Mouse (Mus musculus): ENCODE measurements around the gene Mutyh. TPM values are rescaled to one million over a fixed set of nuclear protein-coding genes. Genes with fewer than 3 reads are reported as not detected.

Mutyh gene
- 1 to 10 TPM; 2.0 to 4.9 (median 2.9) TPM for total RNA-seq (2022)

- peak; percentile 90 to 91 for DNase-seq (ENCODE audit: low spot score in 2 of 2)
Measured at GRCm38 (mm10) chr4:116807197-116808129, at the start of gene Mutyh, which contains the start of gene Toe1. Mutyh (plus strand) TSS chr4:116807723. Toe1 (minus strand) TSS chr4:116807640.

- no peak for DNase-seq (ENCODE audit: low spot score in 2 of 2)
Measured at GRCm38 (mm10) chr4:116761914-116762313, 45.6 kb upstream of the Mutyh start.

DNA sequence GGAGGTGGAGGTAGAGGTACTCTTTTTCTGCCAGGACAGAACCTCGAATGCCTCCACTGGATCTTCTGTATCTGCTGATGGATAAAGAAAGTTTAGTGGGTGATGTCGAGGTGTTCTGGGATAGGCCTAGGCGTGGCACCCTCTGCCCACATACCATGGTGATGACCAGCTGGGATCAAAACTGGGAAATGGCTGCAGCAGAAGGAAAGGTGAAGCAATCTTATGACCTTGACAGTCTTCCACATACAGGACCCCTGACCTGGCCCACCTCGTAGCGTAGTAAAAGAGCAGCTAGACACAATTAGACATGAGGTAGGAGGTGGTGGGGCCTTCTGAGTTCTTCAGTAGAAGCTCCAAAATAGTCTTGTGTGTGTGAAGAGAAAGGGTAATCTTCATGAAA lies 43.5 kb upstream of the Mutyh start:
- DNase-seq (ENCODE audit: low spot score in 2 of 2) = no peak

GRCm38 (mm10) chr4:116768510-116768909 lies 39.0 kb upstream of the Mutyh start:
- no peak for DNase-seq (ENCODE audit: low spot score in 2 of 2)

DNA sequence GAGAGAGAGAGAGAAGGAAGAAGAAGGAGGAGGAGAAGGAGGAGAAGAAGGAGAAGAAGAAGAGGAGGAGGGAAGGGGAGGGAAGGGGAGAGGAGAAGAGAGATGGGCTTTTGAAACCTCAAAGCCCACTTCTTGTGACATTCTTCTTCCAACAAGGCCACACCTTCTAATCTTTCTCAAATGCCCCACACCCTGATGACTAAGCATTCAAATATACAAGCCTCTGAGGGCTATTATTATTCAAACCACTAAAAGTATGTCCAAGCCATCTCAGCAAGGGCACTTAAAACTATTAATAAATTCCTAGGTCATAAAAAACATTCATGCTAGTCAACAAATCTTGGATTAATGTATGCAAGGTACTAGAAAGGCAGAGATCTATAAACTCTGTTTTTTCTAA lies 38.5 kb upstream of the Mutyh start:
- no peak for DNase-seq (ENCODE audit: low spot score in 2 of 2)

DNA sequence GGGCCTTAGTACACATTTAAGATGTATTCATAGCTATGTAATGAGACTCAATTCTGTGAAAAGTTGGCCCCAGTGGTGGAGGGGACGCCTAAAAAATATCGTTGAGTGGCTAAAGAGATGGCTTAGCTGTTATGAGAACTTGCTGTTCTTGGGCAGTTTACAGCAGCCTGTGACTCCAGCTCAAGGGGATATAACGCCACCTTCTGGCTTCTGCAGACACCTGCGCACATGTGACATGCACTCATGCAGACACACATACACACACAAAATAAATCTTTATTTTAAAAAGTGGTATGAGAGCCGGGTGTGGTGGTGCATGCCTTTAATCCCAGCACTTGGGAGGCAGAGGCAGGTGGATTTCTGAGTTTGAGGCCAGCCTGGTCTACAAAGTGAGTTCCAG lies 31.1 kb upstream of the Mutyh start:
- DNase-seq (ENCODE audit: low spot score in 2 of 2) = no peak

DNA sequence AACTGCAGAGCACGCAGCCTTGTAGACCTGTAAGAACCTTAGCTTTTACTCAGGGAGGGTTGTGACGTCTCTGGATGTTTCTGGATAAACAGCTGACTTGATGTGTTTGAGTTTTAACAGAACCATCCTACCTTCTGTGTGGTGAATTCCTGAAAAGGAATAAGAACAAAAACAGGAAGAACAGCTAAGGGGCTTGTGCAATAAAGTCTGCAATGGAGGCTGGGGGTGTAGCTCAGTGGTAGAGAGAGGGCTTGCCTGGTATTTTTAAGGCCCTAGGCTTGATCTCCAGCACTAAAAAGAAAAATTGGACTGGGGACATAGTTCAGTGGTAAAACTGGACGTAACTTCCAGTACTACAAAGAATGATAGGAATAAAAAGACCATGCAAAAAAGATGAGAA lies 30.4 kb upstream of the Mutyh start:
- DNase-seq (ENCODE audit: low spot score in 2 of 2) = no peak

GRCm38 (mm10) chr4:116780541-116780940 lies 27.0 kb upstream of the Mutyh start:
- no peak for DNase-seq (ENCODE audit: low spot score in 2 of 2)

DNA sequence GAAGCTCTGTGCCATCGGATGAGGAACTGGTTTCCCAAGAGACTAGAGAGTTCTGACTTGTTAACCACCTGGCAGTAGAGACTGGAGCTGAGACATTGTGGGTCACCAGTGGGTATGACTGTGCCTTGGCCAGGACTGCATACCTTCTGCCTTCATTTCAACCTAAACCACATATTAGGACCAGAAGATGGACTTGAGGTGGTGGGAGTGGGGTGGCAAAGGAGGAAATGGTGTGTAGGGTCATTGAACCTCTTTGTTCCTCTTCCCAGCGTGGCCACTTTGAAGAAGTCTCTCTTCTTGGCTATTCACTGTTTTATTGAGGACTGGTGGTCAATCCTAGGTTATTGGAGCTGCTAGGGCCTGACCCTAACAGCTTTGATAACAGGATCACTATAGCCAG lies 26.2 kb upstream of the Mutyh start:
- no peak for DNase-seq (ENCODE audit: low spot score in 2 of 2)

- DNase-seq (ENCODE audit: low spot score in 2 of 2) = no peak
Measured at GRCm38 (mm10) chr4:116782171-116782570, 25.4 kb upstream of the Mutyh start.

GRCm38 (mm10) chr4:116786587-116786986 lies 20.9 kb upstream of the Mutyh start:
- DNase-seq (ENCODE audit: low spot score in 2 of 2) = no peak

DNA sequence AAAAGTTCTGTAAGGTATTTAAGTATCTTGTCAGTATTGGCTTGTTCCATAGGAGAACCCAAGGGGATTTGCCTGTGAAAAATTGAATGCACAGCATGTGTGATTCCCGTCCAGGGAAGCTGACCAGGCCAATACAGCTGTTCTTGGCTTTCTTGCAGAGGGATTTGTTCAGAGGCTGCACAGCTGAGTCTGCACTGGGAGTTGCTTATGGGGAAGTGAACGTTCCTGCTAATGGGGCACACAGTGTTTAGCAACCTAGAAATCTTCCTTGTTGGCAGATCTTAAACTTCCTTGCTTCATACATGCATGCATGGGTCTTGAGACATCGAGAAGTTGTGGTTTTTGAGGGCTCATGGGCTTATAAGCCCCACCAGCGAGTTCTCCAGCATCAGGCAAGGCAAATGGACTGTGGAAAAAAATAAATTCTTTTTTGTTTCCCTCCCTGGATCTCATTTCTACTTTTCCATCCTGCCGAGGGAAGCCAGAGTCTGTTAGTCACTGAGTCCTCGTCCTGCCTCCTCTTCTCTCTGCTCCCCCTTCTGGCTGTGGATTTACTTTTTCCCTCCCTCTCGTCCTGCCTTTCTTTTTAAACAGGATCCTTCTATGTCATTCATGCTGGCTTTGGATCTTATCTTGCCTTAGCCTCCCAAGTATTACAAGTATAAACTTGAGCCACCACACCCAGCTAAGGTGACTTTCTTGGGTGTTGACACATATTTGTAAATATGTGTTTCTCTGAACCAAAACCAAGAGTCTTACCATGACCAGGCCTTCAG lies 19.4 kb upstream of the Mutyh start:
- DNase-seq (ENCODE audit: low spot score in 2 of 2) = no peak

GRCm38 (mm10) chr4:116788956-116789355 lies 18.6 kb upstream of the Mutyh start:
- peak; percentile 69 to 90 for DNase-seq (ENCODE audit: low spot score in 2 of 2)

DNA sequence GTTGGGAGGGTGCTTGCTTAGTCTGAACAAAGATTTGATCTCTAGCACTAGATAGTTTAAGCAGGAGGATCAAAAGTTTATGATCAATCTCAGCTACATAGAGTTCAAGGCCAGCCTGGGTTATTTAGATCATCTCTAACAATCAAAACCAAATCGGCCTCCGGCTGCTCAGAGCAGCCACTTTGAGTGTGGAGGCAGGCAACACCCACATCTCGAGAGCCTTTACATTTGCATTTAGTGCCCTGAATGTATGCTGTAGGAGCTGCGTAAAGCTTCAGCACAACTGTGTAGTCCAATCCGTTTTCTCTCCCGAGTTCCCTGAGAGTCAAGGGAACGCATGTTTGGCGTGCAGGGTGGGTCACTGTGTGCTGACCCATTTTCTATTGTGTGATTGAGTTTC lies 15.1 kb upstream of the Mutyh start:
- no peak for DNase-seq (ENCODE audit: low spot score in 2 of 2)

- no peak for DNase-seq (ENCODE audit: low spot score in 2 of 2)
Measured at GRCm38 (mm10) chr4:116794273-116794672, 13.2 kb upstream of the Mutyh start.

- no peak for DNase-seq (ENCODE audit: low spot score in 2 of 2)
Measured at GRCm38 (mm10) chr4:116796442-116797110, 10.9 kb upstream of the Mutyh start.

DNA sequence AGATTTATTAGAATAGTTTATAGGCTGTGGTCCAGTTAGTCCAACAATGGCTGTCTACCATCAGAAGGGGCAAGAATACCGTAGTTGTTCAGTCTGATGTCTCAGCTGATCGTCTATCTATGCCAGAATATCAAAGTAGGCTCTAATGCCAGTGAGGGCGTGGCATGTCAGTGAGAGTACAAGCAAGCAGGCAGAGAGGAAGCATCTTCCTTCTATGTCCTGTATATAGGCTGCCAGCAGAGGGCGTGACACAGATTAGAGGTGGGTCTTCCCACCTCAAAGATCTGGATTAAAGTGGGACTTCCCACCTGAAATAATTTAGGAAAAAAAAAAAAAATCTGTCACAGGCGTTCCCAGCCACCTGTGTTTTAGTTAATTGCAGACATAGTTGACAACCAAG lies 7.6 kb upstream of the Mutyh start:
- DNase-seq (ENCODE audit: low spot score in 2 of 2) = no peak

DNA sequence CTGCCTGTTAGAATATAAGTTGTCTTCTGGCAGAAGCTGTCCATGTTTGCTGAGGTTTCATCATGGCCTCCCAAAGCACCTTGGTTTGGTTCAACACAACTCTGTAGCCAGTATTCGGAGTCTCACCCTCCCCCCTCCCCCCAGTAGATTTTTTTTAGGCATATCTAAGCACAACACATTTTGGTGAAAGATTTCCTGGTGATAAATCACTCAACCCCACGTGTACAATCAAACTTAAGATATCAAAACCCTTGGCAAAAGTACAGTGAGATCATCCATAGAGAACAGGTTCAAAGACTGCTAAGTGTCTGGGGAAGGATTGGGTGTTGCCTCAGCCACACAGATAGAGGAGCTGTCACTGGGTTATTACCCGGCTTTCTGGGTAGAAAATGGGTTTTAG lies 3.5 kb downstream of the Mutyh start:
- no peak for DNase-seq (ENCODE audit: low spot score in 2 of 2)

DNA sequence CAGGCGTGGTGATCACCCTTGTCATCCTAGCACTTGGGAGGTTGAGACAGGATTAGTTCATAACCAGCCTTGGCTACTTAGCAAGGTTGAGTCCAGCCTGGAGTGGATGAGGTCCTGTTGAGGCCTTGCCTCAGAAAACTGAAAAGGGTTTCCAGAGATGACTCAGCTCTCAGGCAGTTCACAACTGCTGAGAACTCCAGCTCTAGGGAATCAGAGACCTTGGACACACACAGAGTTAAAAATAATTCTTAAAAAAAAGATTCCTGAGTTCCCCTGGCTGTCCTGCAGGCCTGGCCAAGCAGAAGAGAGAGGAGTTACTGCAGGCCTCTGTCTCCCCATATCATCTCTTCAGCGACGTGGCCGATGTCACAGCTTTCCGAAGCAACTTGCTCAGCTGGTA lies 7.8 kb downstream of the Mutyh start:
- DNase-seq (ENCODE audit: low spot score in 2 of 2) = no peak

GRCm38 (mm10) chr4:116817486-116817885 lies 10.0 kb downstream of the Mutyh start:
- DNase-seq (ENCODE audit: low spot score in 2 of 2) = peak; percentile 70 to 76

GRCm38 (mm10) chr4:116819968-116820901 lies 12.7 kb downstream of the Mutyh start:
- DNase-seq (ENCODE audit: low spot score in 2 of 2) = no peak

Data from layer of hippocampus, adult 8-10 months (tissue).